Mouse (Mus musculus) heart, embryonic 10.5 days (tissue): Measurements from ENCODE around the gene Ensa. TPM values are rescaled to one million over a fixed set of nuclear protein-coding genes. Genes with fewer than 3 reads are reported as not detected.
"Not testable (repeated sequence)": the region's sequence is repeated elsewhere in the genome, so short reads cannot be mapped to it uniquely, and the experiment has no call there.

Experiments used
- DNase-seq: peaks from one replicate; pipeline ENCODE4 v3.0.0-alpha.2; 2017; ENCODE audit warnings: low spot score
- H3K27ac ChIP-seq: fragments of 300-500 bp; sonication (generic); 2 replicates; pipeline ENCODE4 v1.5.1; 2016; ENCODE audit warnings: mild to moderate bottlenecking
- H3K27me3 ChIP-seq: fragments of 300-500 bp; sonication (generic); 2 replicates; pipeline ENCODE4 v1.6.1; 2016; ENCODE audit warnings: mild to moderate bottlenecking; ENCODE audit not compliant: poor library complexity, insufficient read depth, severe bottlenecking
- H3K36me3 ChIP-seq: fragments of 300-500 bp; sonication (generic); 2 replicates; pipeline ENCODE4 v1.6.1; 2016; ENCODE audit warnings: mild to moderate bottlenecking, moderate library complexity
- H3K4me1 ChIP-seq: fragments of 300-500 bp; sonication (generic); 2 replicates; pipeline ENCODE4 v1.6.1; 2016; ENCODE audit warnings: mild to moderate bottlenecking
- H3K4me3 ChIP-seq: fragments of 300-500 bp; sonication (generic); 2 replicates; pipeline ENCODE4 v1.5.1; 2016; ENCODE audit warnings: mild to moderate bottlenecking, moderate library complexity
- H3K9me3 ChIP-seq: fragments of 300-500 bp; sonication (generic); 2 replicates; pipeline ENCODE4 v1.6.1; 2016; ENCODE audit warnings: mild to moderate bottlenecking, moderate library complexity
- WGBS: fragments of 180-500 bp; shearing (Covaris S2); methylation state at CpG from one replicate; pipeline ENCODE4 v1.1.7; 2016; 5-methylcytosine and 5-hydroxymethylcytosine counted together
- polyA plus RNA-seq: library from polyadenylated mRNA; unstranded; fragments of >200 nt; fragmentation: Nextera tagmentation; extraction: Ambion mirVana; gene quantifications from 2 replicates; pipeline ENCODE4 v1.2.1, GENCODE M21; 2016

Ensa gene
- polyA plus RNA-seq, 1 experiment from 2014 or later: 67.2 TPM

GRCm38 (mm10) chr3:95669309-95669665 is 44.5 kb downstream of the Ensa start:
- Histone ChIP-seq H3K27ac (peak overlapping the region; percentile 83), H3K4me3 (no peak overlapping the region), H3K36me3 (peaks cover 40% of the 10 kb centered on the region), H3K4me1 (peaks cover 71% of the 10 kb centered on the region), H3K9me3 (no peaks in the 10 kb centered on the region), H3K27me3 (no peaks in the 10 kb centered on the region)
- no peak for DNase-seq
- WGBS: 96% methylated on average over 3 of the region's 3 CpGs

DNA sequence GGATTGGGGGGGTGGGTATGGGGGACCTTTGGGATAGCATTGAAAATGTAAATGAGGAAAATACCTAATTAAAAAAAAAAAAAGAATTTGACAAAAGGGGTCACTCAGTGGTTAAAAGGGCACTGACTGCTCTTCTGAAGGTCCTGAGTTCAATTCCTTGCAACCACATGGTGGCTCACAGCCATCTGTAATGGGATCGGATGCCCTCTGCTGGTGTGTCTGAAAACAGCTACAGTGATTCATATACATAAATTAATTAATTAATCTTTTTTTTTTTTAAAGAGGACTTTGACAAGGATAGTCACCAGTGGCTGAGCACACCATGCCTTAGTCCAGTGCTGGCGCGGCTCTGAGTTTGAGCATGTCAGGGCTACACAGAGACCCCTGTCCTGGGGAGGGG is 45.6 kb downstream of the Ensa start:
- 93% methylated on average over 3 of the region's 3 CpGs for WGBS
- H3K4me1 ChIP-seq: peaks cover 71% of the 10 kb centered on the region
- DNase-seq, H3K4me3 ChIP-seq, H3K27me3 ChIP-seq, H3K27ac ChIP-seq, H3K9me3 ChIP-seq: not testable (repeated sequence)
- peaks cover 32% of the 10 kb centered on the region for H3K36me3 ChIP-seq

DNA sequence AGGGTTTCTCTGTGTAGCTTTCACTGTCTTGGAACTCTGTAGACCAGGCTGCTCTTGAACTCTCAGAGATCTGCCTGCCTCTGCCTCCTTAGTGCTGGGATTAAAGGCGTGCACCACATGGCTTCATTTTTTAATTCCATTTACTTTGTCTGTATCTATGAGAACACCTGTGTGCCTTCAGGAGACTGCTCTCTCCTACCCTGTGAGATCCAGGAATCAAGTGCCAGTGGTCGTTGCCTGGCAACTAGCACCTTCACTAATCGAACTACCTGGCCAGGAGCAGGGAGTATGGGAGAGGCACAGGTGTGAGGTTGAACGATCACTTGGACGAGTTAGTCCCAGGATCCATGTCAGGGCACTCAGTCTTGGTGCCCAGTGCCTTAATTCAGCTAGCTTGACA is 46.4 kb downstream of the Ensa start:
- peaks cover 73% of the 10 kb centered on the region for H3K4me1 ChIP-seq
- H3K9me3 ChIP-seq: no peaks in the 10 kb centered on the region
- no peak overlapping the region for H3K4me3 ChIP-seq
- peak overlapping the region; percentile 10; the same call in 1 of the 2 replicates for H3K27ac ChIP-seq
- 91% methylated on average over 5 of the region's 5 CpGs for WGBS
- no peaks in the 10 kb centered on the region for H3K27me3 ChIP-seq
- no peak for DNase-seq
- peaks cover 30% of the 10 kb centered on the region for H3K36me3 ChIP-seq

GRCm38 (mm10) chr3:95672461-95672860 is 47.7 kb downstream of the Ensa start:
- Histone ChIP-seq H3K4me1 (peaks cover 72% of the 10 kb centered on the region), H3K9me3 (no peaks in the 10 kb centered on the region), H3K27me3 (no peaks in the 10 kb centered on the region), H3K36me3 (peaks cover 30% of the 10 kb centered on the region), H3K4me3 (no peak overlapping the region), H3K27ac (peak overlapping the region; percentile 93)
- DNase-seq: no peak
- 46% methylated on average over 3 of the region's 3 CpGs for WGBS

GRCm38 (mm10) chr3:95672861-95673706 is 48.3 kb downstream of the Ensa start:
- DNase-seq: peak; percentile 85
- H3K4me3 ChIP-seq: peak overlapping the region; percentile 45
- WGBS: 29% methylated on average over 10 of the region's 10 CpGs

GRCm38 (mm10) chr3:95673707-95674211 is 49.0 kb downstream of the Ensa start:
- Histone ChIP-seq H3K4me1 (peaks cover 64% of the 10 kb centered on the region), H3K36me3 (peaks cover 29% of the 10 kb centered on the region), H3K27me3 (no peaks in the 10 kb centered on the region), H3K9me3 (no peaks in the 10 kb centered on the region), H3K27ac (peak overlapping the region; percentile 93), H3K4me3 (peak overlapping the region; percentile 45)
- WGBS: 8% methylated on average over 11 of the region's 11 CpGs
- DNase-seq: no peak

More at GRCm38 (mm10) chr3:95672861-95673706, 48.3 kb downstream of the Ensa start:
- H3K36me3 ChIP-seq: peaks cover 30% of the 10 kb centered on the region
- no peaks in the 10 kb centered on the region for H3K9me3 ChIP-seq
- H3K27ac ChIP-seq: peak overlapping the region; percentile 93
- H3K4me1 ChIP-seq: peaks cover 71% of the 10 kb centered on the region
- H3K27me3 ChIP-seq: no peaks in the 10 kb centered on the region

DNA sequence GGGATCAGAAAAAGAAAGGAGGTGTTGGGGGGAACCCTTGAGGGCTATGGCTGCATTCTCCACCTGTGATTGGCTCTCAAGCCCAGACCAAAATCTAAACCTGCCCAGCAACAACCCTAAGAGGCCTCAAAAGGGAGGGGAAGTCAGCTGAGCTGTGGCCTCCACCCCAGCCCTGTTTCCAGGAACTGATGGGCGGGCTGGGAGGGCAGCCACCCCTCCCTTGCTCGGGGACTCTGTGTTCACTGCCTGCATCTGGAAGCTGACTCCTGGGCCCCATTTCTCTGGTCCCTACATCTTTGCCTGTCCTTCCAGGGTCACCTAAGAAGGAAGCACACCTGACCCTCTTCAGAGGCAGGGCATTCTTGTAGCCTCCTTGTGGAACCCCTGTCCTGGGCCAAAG is 49.4 kb downstream of the Ensa start:
- 3% methylated on average over 2 of the region's 2 CpGs for WGBS
- peaks cover 63% of the 10 kb centered on the region for H3K4me1 ChIP-seq
- peak overlapping the region; percentile 45 for H3K4me3 ChIP-seq
- DNase-seq: peak; percentile 96
- H3K9me3 ChIP-seq: no peaks in the 10 kb centered on the region
- peak overlapping the region; percentile 93 for H3K27ac ChIP-seq
- peaks cover 24% of the 10 kb centered on the region for H3K36me3 ChIP-seq
- no peaks in the 10 kb centered on the region for H3K27me3 ChIP-seq

GRCm38 (mm10) chr3:95674812-95675211 is 50.0 kb downstream of the Ensa start:
- peak; percentile 85 for DNase-seq
- H3K4me3 ChIP-seq: peak overlapping the region; percentile 40

DNA sequence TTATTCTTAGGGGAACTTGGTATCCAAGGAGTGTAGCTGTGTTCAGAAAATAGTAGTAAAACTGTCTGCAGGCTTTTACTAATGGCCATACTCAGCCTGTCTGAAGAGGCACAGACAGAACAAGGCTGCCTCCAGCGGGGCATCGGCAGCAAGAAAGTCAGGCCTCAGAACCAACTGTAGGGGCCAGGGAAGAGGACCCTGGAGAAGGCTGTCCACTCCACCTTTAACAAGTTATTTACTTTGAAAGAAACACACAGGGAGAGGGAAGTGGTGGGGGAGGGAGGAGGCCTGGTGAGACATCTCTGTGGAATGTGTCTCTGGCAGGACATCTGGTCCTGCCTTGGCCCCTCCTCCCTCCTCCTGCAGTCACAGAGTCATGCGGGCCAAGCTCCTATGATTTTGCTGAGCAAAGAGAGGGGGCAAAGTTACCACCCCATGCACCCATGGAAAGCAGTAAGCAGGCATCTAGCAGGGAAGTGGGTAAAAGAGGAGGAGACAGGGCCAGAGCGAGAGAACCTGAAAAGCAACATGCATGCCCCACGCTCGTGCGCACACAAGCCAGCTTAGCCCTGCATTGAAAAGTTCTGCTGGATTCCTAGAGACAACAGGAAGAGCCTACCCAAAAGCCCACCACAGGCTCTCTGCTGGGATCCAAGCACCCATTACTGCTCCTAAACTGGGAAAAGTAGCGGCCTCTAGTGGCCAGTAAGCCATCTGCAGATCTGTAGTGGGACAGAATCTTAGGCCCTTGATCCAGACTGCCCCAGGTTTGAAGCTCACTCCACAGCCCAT is 50.7 kb downstream of the Ensa start:
- Histone ChIP-seq H3K4me3 (peak overlapping the region; percentile 40), H3K27me3 (no peaks in the 10 kb centered on the region), H3K4me1 (peaks cover 75% of the 10 kb centered on the region), H3K9me3 (no peaks in the 10 kb centered on the region), H3K27ac (peak overlapping the region; percentile 93), H3K36me3 (peaks cover 16% of the 10 kb centered on the region; the same call in 1 of the 2 replicates)
- DNase-seq: peak; percentile 88
- 5% methylated on average over 8 of the region's 8 CpGs for WGBS

More at GRCm38 (mm10) chr3:95674812-95675211, 50.0 kb downstream of the Ensa start:
- Histone ChIP-seq H3K27ac (peak overlapping the region; percentile 93), H3K27me3 (no peaks in the 10 kb centered on the region), H3K4me1 (peaks cover 68% of the 10 kb centered on the region), H3K36me3 (peaks cover 19% of the 10 kb centered on the region), H3K9me3 (no peaks in the 10 kb centered on the region)
- WGBS: under 1% methylated on average over 6 of the region's 6 CpGs

GRCm38 (mm10) chr3:95676745-95677419 is 52.1 kb downstream of the Ensa start:
- Histone ChIP-seq H3K27ac (peak overlapping the region; percentile 93), H3K4me1 (peaks cover 86% of the 10 kb centered on the region), H3K4me3 (no peak overlapping the region), H3K27me3 (no peaks in the 10 kb centered on the region), H3K36me3 (peaks cover 7% of the 10 kb centered on the region; the same call in 1 of the 2 replicates), H3K9me3 (no peaks in the 10 kb centered on the region)
- peak; percentile 92 for DNase-seq
- 54% methylated on average over 15 of the region's 15 CpGs for WGBS

DNA sequence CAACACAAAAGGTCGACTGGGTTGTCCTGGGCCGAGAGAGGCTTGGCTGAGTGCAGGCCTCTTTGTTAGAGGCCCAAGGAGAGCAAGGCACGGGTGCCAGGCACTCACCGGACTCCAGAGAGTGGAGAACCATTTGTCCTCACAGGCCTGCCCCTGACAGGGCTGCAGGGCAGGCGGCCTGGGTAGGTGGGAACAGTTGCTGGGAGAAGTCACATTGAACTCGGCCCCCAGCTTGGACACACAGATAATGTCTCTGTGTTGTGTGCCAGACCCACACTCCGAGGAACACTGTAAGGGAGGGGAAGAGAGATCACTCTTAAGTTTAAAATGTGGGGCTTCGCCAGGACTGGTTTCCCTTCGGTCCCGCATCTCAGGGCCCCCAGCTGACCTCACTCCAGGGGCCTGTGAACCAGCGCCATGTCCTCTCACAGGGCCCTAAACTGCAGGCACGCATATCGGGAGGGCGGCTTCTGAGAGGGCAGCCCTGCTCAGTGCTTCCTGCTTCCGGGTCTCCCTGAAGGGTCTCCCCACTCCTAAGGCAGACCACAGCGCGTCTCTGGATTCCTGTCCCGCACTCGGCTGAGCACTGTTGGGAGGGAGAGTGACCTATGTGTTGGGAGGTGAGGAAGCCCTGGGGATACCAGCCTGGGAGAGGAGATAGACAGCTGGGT is 52.8 kb downstream of the Ensa start:
- WGBS: 72% methylated on average over 19 of the region's 19 CpGs
- Histone ChIP-seq H3K36me3 (0 out of 2 replicates have a peak, but pooled peaks cover 7% of the 10 kb centered on the region), H3K27me3 (no peaks in the 10 kb centered on the region), H3K9me3 (no peaks in the 10 kb centered on the region), H3K4me3 (no peak overlapping the region), H3K27ac (peak overlapping the region; percentile 93), H3K4me1 (peaks cover 83% of the 10 kb centered on the region)
- DNase-seq: no peak

- no peak for DNase-seq
- Histone ChIP-seq H3K9me3 (no peaks in the 10 kb centered on the region), H3K36me3 (0 out of 2 replicates have a peak, but pooled peaks cover 3% of the 10 kb centered on the region), H3K4me1 (peaks cover 80% of the 10 kb centered on the region), H3K27me3 (no peaks in the 10 kb centered on the region), H3K27ac (0 out of 2 replicates have a peak overlapping the region, but pooled peaks have one; percentile 49), H3K4me3 (no peak overlapping the region)
- WGBS: 87% methylated on average over 8 of the region's 8 CpGs
Observed at GRCm38 (mm10) chr3:95679551-95679950, 54.8 kb downstream of the Ensa start.
